Mouse (Mus musculus) CH12.LX (cell line): ENCODE data around the gene Fbxl17. TPM values are rescaled to one million over a fixed set of nuclear protein-coding genes. Genes with fewer than 3 reads are reported as not detected.

Source experiments
- DNase-seq: peaks from one replicate; pipeline ENCODE4 v3.0.0-alpha.2; 2013; ENCODE audit errors: extremely low read depth
- H3K27ac ChIP-seq: 2 replicates; pipeline ENCODE4 v1.5.1; 2012; ENCODE audit warnings: low read depth, mild to moderate bottlenecking, control low read depth, moderate library complexity; ENCODE audit not compliant: insufficient read depth
- H3K27me3 ChIP-seq: replicated peaks from 2 replicates; pipeline ENCODE3; 2012; ENCODE audit warnings: inconsistent platforms
- H3K36me3 ChIP-seq, 2 experiments: replicated peaks in 1 of 2; 2 replicates each; pipeline versions ENCODE3 to v1.6.1; 2012; ENCODE audit warnings: inconsistent platforms in 1 of 2, low read length in 1 of 2, mild to moderate bottlenecking in 1 of 2, mixed read lengths in 1 of 2, moderate library complexity in 1 of 2; ENCODE audit not compliant: control insufficient read depth in 1 of 2, insufficient read depth in 1 of 2
- H3K4me1 ChIP-seq, 2 experiments: 2 replicates each; pipeline ENCODE4 v1.6.1; 2012; ENCODE audit warnings: inconsistent platforms in 1 of 2, moderate library complexity in 1 of 2; ENCODE audit not compliant: insufficient read depth in 2 of 2, control insufficient read depth in 1 of 2
- H3K4me2 ChIP-seq: 2 replicates; pipeline ENCODE4 v1.6.1; 2012; ENCODE audit warnings: low read depth, mild to moderate bottlenecking, control low read depth; ENCODE audit not compliant: poor library complexity, insufficient read depth, severe bottlenecking
- H3K4me3 ChIP-seq, 3 experiments: fragments of 150-350 bp in 1 of 3; sonication (generic) in 1 of 3; replicated peaks in 1 of 3; 2 replicates each; pipeline versions ENCODE3 to v1.5.1; 2011 to 2012; ENCODE audit warnings: low read depth in 2 of 3, low read length in 2 of 3, mild to moderate bottlenecking in 2 of 3, moderate library complexity in 2 of 3, control low read depth in 1 of 3, improper control_type of control experiment in 1 of 3, inconsistent platforms in 1 of 3, mixed read lengths in 1 of 3; ENCODE audit not compliant: poor library complexity in 1 of 3
- H3K79me2 ChIP-seq: replicated peaks from 2 replicates; pipeline ENCODE4 v1.6.1; 2012; ENCODE audit warnings: mild to moderate bottlenecking, moderate library complexity; ENCODE audit not compliant: control insufficient read depth, poor library complexity, insufficient read depth, severe bottlenecking; ENCODE audit errors: extremely low read depth
- H3K9ac ChIP-seq: 2 replicates; pipeline ENCODE4 v1.6.1; 2012; ENCODE audit warnings: low read depth, mild to moderate bottlenecking, control low read depth, moderate library complexity; ENCODE audit not compliant: insufficient read depth
- H3K9me3 ChIP-seq: replicated peaks from 2 replicates; pipeline ENCODE3; 2012; ENCODE audit warnings: low read length, inconsistent platforms, mixed read lengths
- BHLHE40 ChIP-seq: IDR thresholded peaks from 2 replicates; pipeline ENCODE4 v1.6.1; 2011; ENCODE audit warnings: mild to moderate bottlenecking, low read depth, low read length, improper control_type of control experiment
- CHD1 ChIP-seq: IDR thresholded peaks from 2 replicates; pipeline ENCODE4 v1.6.1; 2012; ENCODE audit warnings: low read depth, low read length, improper control_type of control experiment, inconsistent platforms
- CTCF ChIP-seq, 2 experiments: IDR thresholded peaks in 1 of 2; conservative IDR thresholded peaks in 1 of 2; 2 replicates each; pipeline ENCODE4 v1.5.1; 2011 to 2012; ENCODE audit warnings: low read depth in 2 of 2, low read length in 2 of 2, improper control_type of control experiment in 1 of 2, inconsistent platforms in 1 of 2, mild to moderate bottlenecking in 1 of 2, moderate library complexity in 1 of 2
- E2F4 ChIP-seq: IDR thresholded peaks from 2 replicates; pipeline ENCODE4 v1.6.1; 2011; ENCODE audit warnings: low read depth, low read length, improper control_type of control experiment; ENCODE audit not compliant: insufficient replicate concordance
- ELF1 ChIP-seq: IDR thresholded peaks from 2 replicates; pipeline ENCODE4 v1.6.1; 2014; ENCODE audit warnings: low read depth, mild to moderate bottlenecking, inconsistent platforms, low read length, improper control_type of control experiment
- EP300 ChIP-seq: IDR thresholded peaks from 2 replicates; pipeline ENCODE4 v1.6.1; 2011; ENCODE audit warnings: low read length, improper control_type of control experiment
- ETS1 ChIP-seq: conservative IDR thresholded peaks from 2 replicates; pipeline ENCODE4 v1.6.1; 2012; ENCODE audit warnings: low read depth, mild to moderate bottlenecking, inconsistent platforms, low read length, improper control_type of control experiment, moderate library complexity
- KAT2A ChIP-seq: IDR thresholded peaks from 2 replicates; pipeline ENCODE4 v1.6.1; 2012; ENCODE audit warnings: low read length, improper control_type of control experiment, inconsistent platforms; ENCODE audit not compliant: insufficient replicate concordance
- MAX ChIP-seq: IDR thresholded peaks from 2 replicates; pipeline ENCODE4 v1.6.1; 2011; ENCODE audit warnings: low read length, improper control_type of control experiment
- MAZ ChIP-seq: IDR thresholded peaks from 2 replicates; pipeline ENCODE4 v1.6.1; 2012; ENCODE audit warnings: low read depth, mild to moderate bottlenecking, inconsistent platforms, low read length, improper control_type of control experiment, moderate library complexity
- MEF2A ChIP-seq: IDR thresholded peaks from 2 replicates; pipeline ENCODE4 v1.6.1; 2014; ENCODE audit warnings: low read depth, mild to moderate bottlenecking, inconsistent platforms, low read length, improper control_type of control experiment, borderline replicate concordance
- MXI1 ChIP-seq: IDR thresholded peaks from 2 replicates; pipeline ENCODE4 v1.6.1; 2011; ENCODE audit warnings: mild to moderate bottlenecking, low read depth, low read length, improper control_type of control experiment
- NELFE ChIP-seq: IDR thresholded peaks from 2 replicates; pipeline ENCODE4 v1.6.1; 2011; ENCODE audit warnings: low read depth, low read length, improper control_type of control experiment
- NRF1 ChIP-seq: IDR thresholded peaks from 2 replicates; pipeline ENCODE4 v1.6.1; 2014; ENCODE audit warnings: low read depth, mild to moderate bottlenecking, inconsistent platforms, low read length, improper control_type of control experiment, moderate library complexity
- PAX5 ChIP-seq: IDR thresholded peaks from 2 replicates; pipeline ENCODE4 v1.6.1; 2012; ENCODE audit warnings: low read length, inconsistent platforms, mixed read lengths
- POLR2A ChIP-seq: IDR thresholded peaks from 2 replicates; pipeline ENCODE4 v1.6.1; 2011; ENCODE audit warnings: low read depth, mild to moderate bottlenecking, improper control_type of control experiment, low read length
- POLR2AphosphoS2 ChIP-seq: IDR thresholded peaks from 2 replicates; pipeline ENCODE4 v1.6.1; 2011; ENCODE audit warnings: low read depth, low read length, improper control_type of control experiment
- RAD21 ChIP-seq: IDR thresholded peaks from 2 replicates; pipeline ENCODE4 v1.6.1; 2011; ENCODE audit warnings: low read depth, mild to moderate bottlenecking, low read length, improper control_type of control experiment, moderate library complexity
- RCOR1 ChIP-seq: conservative IDR thresholded peaks from 2 replicates; pipeline ENCODE4 v1.6.1; 2012; ENCODE audit warnings: low read depth, mild to moderate bottlenecking, inconsistent platforms, low read length, improper control_type of control experiment
- SIN3A ChIP-seq: IDR thresholded peaks from 2 replicates; pipeline ENCODE4 v1.6.1; 2012; ENCODE audit warnings: low read length, improper control_type of control experiment, inconsistent platforms
- SMC3 ChIP-seq: IDR thresholded peaks from 2 replicates; pipeline ENCODE4 v1.6.1; 2011; ENCODE audit warnings: low read depth, low read length, improper control_type of control experiment
- TBP ChIP-seq: conservative IDR thresholded peaks from 2 replicates; pipeline ENCODE4 v1.6.1; 2011; ENCODE audit warnings: low read depth, low read length, improper control_type of control experiment
- TCF12 ChIP-seq: IDR thresholded peaks from 2 replicates; pipeline ENCODE4 v1.6.1; 2014; ENCODE audit warnings: low read depth, mild to moderate bottlenecking, inconsistent platforms, low read length, improper control_type of control experiment
- UBTF ChIP-seq: IDR thresholded peaks from 2 replicates; pipeline ENCODE4 v1.6.1; 2012; ENCODE audit warnings: low read depth, mild to moderate bottlenecking, inconsistent platforms, low read length, improper control_type of control experiment, moderate library complexity
- USF1 ChIP-seq: IDR thresholded peaks from 2 replicates; pipeline ENCODE4 v1.6.1; 2014; ENCODE audit warnings: low read depth, mild to moderate bottlenecking, inconsistent platforms, low read length, improper control_type of control experiment
- USF2 ChIP-seq: conservative IDR thresholded peaks from 2 replicates; pipeline ENCODE4 v1.6.1; 2011; ENCODE audit warnings: low read depth, low read length, improper control_type of control experiment
- ZC3H11A ChIP-seq: IDR thresholded peaks from 2 replicates; pipeline ENCODE4 v1.6.1; 2012; ENCODE audit warnings: low read depth, mild to moderate bottlenecking, inconsistent platforms, low read length, improper control_type of control experiment
- ZMIZ1 ChIP-seq: IDR thresholded peaks from 2 replicates; pipeline ENCODE4 v1.6.1; 2012; ENCODE audit warnings: low read depth, mild to moderate bottlenecking, inconsistent platforms, low read length, improper control_type of control experiment
- ZNF384 ChIP-seq: IDR thresholded peaks from 2 replicates; pipeline ENCODE4 v1.6.1; 2012; ENCODE audit warnings: low read depth, low read length, improper control_type of control experiment, inconsistent platforms
- dilution Hi-C: fragments of 300-500 bp; cut with MboI; formaldehyde crosslinking; loops from 2 replicates; pipeline ENCODE4 v1.14.3; 2020; ENCODE audit warnings: low sequenced_read_pairs; ENCODE audit not compliant: extremely low pct_unique_long_range_greater_than_20kb, extremely low pct_ligation_motif_present
- in situ Hi-C: fragments of 300-500 bp; cut with MboI; formaldehyde crosslinking; loops from 3 replicates; pipeline ENCODE4 v1.14.3; 2019; ENCODE audit warnings: low sequenced_read_pairs, low pct_ligation_motif_present, low pct_unique_long_range_greater_than_20kb, mixed read lengths
- polyA plus RNA-seq: library from polyadenylated mRNA; unstranded; fragments of >175 nt; gene quantifications from 2 replicates; pipeline ENCODE4 v1.2.1, GENCODE M21; 2012; ENCODE audit warnings: low read depth; ENCODE audit not compliant: insufficient read length
- total RNA-seq, 2 experiments: library from RNA; depleted of rRNA; stranded (reverse); fragments of 300-350 nt in 1 of 2; fragments of >200 nt in 1 of 2; gene quantifications; 2 replicates each; pipeline ENCODE4 v1.2.3; 2012 to 2014

Fbxl17 gene
- total and polyA plus RNA-seq, 3 experiments = 4.0 to 6.9 (median 4.3) TPM

DNA sequence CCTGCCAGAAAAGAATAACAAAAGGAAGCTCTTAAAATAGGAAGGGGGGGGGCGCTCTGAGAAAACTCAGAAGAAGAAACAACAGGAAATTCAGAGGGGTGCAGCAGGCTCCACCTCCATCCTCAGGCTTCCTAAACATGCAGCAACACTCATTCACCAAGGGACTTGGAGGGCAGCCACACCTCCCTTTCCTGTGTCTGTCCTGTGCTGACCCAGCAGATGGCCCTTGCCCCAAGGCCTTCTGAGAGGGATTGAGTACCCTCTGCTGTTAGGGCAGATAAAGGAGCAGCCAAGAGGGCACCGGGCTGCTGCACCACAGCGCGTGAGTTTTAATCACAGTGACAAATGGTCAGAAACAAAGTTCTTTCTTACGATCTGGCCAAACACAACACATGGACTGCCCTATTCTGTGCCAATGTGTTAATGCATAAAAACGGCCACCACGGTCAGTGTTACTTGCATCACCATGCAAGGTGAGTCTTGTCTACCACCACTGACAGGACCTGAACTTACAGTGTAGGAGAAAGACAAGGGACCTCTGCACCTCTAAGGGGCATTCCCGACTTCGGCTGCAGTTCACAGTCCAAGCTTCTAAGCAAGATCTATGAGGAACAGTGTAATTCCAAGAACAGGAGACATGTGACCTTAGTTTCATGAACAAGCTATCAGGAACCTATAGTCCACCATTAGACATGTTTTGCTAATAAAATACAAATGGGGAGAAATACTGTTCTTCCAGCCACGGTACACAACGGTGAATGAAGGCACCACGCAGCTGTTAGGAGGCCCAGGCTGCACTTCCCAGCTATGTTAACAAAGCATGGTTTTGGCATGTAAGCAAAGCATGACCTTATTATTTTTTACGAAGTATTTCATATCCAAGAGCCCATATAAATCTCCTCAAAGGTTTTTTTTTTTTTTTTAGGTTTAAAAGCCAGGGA, 96.8 kb downstream of the Fbxl17 start:
- H3K4me2 ChIP-seq = peak overlapping the region; percentile 84; the same call in 1 of the 2 replicates
- peaks cover 16 to 54% of the 10 kb centered on the region in 2 experiments for H3K4me1 ChIP-seq
- H3K27ac ChIP-seq = peak overlapping the region; percentile 78
- H3K9ac ChIP-seq = no peak overlapping the region; the same call in 1 of the 2 replicates
- dilution Hi-C loops = no loop called here
- TF ChIP-seq CTCF (conservative IDR thresholded peaks at IDR 0.05 in 1 of 2, IDR thresholded peaks at IDR 0.05 in 1 of 2; ENCODE audit: low read depth in 2 of 2, low read length in 2 of 2) (peak in 1 of 2 experiments; percentile 8; a peak in 1 of 4 replicates), TCF12 (0 out of 2 replicates have a peak, but pooled peaks have one; percentile 3), ZC3H11A (no peak)
- in situ Hi-C loops = no loop called here
- peak; percentile 15 for DNase-seq
- H3K79me2 ChIP-seq = no peaks in the 10 kb centered on the region
- no peaks in the 10 kb centered on the region for H3K27me3 ChIP-seq
- H3K9me3 ChIP-seq = no peaks in the 10 kb centered on the region
- H3K4me3 ChIP-seq = peak overlapping the region in 1 of 3 experiments; percentile 22
- H3K36me3 ChIP-seq = peaks cover 0 to 8% of the 10 kb centered on the region in 2 experiments

DNA sequence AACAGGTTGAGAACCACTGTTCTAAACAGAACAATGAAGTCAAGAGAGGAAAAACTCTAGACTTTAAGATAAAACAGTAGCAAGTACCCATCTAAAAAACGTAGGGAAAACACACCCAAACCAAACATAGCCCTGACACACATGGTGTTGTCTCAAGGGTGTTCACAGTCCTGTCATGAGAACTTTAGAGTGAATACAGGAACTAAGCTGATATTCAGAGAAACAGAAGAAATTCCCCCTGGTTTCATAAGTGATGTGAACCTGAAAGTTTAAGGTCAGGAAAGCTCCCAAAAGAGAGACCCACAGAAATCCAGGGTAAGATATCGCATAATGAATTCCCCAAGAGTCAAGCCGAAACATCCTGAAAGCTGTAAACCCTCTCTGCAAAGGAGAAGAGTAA, 97.6 kb downstream of the Fbxl17 start:
- no peaks in the 10 kb centered on the region for H3K79me2 ChIP-seq
- H3K4me2 ChIP-seq = peak overlapping the region; percentile 84
- no peaks in the 10 kb centered on the region for H3K27me3 ChIP-seq
- H3K4me3 ChIP-seq = no peak overlapping the region
- H3K36me3 ChIP-seq = peaks cover 0 to 8% of the 10 kb centered on the region in 2 experiments
- H3K4me1 ChIP-seq = peaks cover 16 to 55% of the 10 kb centered on the region in 2 experiments
- DNase-seq = peak; percentile 50
- in situ Hi-C loops (no loop called here), dilution Hi-C loops (no loop called here)
- no peaks in the 10 kb centered on the region for H3K9me3 ChIP-seq
- H3K27ac ChIP-seq = peak overlapping the region; percentile 41; the same call in 1 of the 2 replicates
- H3K9ac ChIP-seq = no peak overlapping the region
- TF ChIP-seq SMC3 (no peak; the same call in 1 of the 2 replicates), ZMIZ1 (no peak), POLR2A (no peak), PAX5 (no peak), MAX (peak; percentile 42; the same call in 1 of the 2 replicates), MEF2A (peak; percentile 33; the same call in 1 of the 2 replicates), BHLHE40 (peak; percentile 27; the same call in 1 of the 2 replicates), ETS1 (peak; percentile 77), RAD21 (no peak), NELFE (no peak), RCOR1 (no peak), MXI1 (0 out of 2 replicates have a peak, but pooled peaks have one; percentile 39), POLR2AphosphoS2 (no peak), KAT2A (no peak), TCF12 (peak; percentile 23; the same call in 1 of the 2 replicates), E2F4 (no peak), EP300 (peak; percentile 62; the same call in 1 of the 2 replicates), CHD1 (no peak), ZNF384 (no peak), SIN3A (0 out of 2 replicates have a peak, but pooled peaks have one; percentile 31), NRF1 (no peak), USF1 (no peak), TBP (no peak), UBTF (no peak), USF2 (no peak), CTCF (conservative IDR thresholded peaks at IDR 0.05 in 1 of 2, IDR thresholded peaks at IDR 0.05 in 1 of 2; ENCODE audit: low read depth in 2 of 2, low read length in 2 of 2) (no peak), MAZ (no peak), ELF1 (no peak), ZC3H11A (no peak)
